Mouse (Mus musculus) adipocyte (in vitro differentiated cells): ENCODE measurements around the gene Tbpl1.

ENCODE experiments used
- DNase-seq: peaks from one replicate; pipeline ENCODE4 v3.0.0-alpha.2; 2016; ENCODE audit warnings: low spot score

Gene Tbpl1

DNA sequence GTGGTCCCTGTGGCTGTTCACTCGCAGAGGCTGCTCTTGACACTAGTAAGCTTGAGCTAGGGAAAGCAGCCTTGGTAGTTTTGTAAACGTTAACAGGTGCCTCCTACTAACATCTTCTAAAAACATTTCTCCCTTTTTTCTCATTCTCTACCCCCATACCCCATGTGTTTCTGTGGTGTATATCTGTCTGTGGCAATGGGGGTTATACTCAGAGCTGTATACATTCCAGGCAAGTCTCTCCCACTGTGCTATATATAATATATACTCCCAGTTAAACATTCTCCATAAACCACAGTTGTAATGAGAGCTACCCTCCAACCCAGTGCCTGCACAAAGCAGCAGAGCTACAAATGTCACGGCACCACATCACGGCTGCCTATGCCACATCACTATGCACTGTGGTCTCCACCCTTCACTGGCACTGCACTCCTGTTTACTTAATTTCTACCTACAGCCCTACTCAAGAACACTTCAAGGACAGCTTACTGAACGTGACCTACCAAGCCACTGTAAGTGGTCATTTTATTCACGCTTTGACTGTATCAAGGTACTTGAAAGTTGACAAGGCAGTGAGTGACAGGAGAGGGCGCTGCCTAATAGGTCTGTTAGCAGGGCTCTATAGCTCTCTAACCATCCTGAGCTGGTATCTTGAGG lies 23.4 kb downstream of the Tbpl1 start:
- no peak for DNase-seq

DNA sequence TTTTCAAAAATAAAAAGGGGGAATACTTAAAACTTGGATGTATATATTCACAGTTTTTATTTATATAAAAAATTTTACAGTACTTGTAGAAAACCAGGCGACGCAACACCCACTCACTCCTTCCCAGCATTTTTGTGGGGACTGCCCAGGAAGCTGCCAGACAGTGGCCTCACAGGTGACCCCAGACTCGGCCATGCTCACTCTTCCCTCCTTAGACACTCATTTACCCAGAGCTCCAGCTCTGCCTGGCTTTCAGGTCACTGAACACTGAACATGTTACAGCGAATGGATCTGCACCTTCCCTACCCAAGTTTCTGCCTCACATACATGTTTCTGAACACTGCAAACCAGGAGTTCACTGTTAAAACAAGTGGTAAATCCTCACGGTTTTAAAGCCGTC lies 27.9 kb downstream of the Tbpl1 start:
- no peak for DNase-seq

DNA sequence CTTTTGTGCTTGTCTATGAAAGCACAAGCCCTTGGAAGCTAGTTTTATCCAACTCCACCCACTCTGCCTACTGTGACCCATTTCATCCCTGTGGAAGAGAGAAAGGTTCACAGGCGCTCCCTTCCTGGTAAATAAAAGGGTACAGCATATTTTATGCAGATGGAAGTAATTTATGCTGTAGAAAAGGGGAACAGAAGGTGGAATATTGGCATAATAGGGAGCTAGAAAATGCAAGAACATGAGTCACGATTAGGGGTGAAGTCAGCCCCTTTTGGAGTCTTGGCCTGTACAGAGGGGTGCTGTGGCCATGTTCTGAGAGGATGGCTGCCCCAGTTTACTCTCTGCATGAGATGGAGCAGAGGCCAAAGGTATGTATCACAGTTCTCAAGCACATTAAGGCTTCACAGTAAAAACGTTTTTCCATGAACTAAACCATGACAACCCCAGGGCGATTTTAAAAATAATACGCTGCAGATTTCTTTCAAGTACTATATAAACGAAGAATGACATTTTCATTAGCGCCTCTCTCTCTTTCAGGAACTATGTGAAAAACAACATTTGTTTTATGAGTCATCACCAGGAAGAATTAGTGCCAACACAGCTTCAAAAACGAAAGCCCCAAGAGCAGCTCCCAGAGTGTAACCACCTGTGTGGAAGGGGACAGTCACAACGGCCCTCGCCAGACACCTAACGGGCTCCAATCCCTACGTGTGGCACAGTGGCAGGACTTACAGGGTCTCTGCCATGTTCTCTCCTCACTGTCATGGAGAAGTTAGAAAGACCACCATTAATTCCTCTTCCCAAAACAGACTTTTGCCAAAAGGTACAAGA lies 30.0 kb downstream of the Tbpl1 start:
- no peak for DNase-seq

DNA sequence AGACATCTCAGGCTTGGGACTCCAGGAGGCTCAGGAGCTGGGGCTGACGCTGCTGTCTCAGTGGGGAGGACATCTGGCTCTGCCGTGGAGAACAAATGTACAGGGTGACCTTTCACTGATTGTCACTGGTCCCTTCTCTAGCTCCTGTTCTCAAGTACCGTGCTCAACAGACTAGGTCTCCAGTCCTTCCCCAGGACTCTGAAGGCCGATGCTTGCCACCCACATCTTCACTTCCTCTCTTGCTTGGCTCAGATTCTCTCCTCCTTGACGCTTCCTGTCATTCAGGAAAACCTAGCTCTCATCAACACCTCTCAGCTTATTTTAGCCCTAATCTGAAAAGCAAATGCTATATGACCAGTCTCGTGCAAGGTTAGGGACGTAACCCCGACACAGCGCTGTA lies 31.0 kb downstream of the Tbpl1 start:
- DNase-seq: no peak

DNA sequence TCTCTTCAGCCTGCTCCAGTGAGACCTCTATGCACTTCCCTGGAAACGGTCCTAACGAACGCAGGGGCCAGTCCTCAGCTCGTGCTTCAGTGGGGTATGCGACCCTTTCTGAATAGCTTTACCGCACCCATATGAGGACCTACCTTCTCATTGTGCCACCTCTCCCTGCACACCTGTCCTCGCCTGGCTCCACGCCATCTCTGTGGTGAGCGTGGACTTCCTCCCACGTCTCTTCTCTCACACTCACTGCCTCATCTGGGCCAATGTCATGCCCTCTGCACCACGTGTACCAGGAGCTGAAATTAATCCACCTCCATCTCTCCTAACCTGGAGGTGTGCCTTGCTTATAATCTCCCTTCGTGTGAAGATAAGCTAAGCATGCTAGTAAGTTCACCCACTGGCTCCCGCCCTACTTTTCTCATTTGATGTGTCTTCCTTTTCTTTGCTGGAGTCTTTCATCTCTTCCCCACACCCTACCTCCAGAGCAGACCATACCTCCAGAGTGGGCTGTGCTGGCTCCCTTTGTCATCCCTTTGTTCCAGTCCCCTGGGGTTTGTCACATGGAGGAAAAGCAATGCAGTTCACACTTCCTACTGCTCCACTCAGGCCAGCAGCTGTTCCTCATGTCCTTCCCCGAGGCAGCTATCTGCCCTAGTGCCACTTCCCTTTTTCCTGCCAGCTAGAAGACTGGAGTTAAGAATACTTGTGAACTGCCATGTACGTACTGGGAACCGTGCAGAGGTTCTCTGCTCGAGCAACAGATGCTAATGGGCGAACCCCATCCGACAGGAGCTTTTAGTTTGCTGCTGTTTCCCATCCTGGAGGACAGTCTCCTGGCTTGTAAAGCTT lies 32.0 kb downstream of the Tbpl1 start:
- DNase-seq: no peak

DNA sequence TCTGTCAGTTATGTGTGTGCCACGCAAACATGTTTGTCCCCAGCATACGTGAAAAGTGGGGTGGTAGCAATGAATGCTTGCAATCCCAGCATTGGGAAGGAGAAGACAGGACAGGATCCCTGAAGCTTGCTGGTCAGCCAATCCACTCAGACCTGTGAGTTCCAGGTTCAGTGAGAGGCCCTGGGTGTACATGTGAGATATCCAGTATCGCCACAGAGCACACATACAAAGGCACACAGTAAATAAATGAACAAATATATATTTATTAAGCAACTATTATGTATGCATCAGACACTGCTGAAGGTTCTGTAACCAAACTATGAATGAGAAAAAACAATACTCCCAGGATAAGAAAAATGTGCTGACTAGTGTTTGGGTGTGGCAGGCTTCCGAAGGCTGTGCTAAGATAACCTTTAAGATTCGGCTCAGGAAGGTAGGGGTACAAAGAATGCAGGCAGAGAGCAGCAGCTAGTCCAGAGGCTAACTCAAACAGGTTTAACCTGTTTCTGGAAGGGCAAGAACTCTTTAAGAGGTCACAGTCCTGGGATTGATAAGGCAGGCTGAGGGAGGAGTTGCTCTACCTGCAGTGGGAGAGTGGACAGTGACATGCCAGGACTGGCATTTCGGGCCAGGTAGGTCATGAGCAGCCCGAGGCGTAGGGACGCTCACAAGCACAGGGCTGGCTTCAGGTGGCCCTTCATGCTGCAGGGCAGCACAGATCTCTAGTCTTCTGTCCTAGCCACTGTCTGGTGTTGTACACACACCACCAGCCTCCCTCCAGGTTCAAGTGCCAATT lies 33.4 kb downstream of the Tbpl1 start:
- DNase-seq: no peak

DNA sequence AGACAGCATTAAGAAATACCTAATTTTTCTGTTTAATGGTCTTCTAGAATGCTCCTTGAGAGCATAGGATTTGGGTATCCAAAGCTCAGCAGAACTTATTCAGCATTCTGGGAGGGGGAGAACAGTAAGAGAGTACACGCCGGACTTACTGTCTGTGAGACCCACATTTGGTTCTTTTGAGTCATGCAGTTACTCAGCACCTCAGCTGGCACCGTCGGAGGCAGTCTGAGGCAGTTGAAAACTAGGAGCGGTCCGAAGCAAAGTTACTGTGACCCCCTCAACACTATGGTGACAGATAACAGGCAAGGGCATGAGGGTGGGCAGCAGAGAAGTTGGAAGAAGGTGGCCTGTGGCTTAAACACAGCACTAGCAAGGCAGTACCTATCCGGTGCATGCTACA lies 34.9 kb downstream of the Tbpl1 start:
- DNase-seq: no peak

DNA sequence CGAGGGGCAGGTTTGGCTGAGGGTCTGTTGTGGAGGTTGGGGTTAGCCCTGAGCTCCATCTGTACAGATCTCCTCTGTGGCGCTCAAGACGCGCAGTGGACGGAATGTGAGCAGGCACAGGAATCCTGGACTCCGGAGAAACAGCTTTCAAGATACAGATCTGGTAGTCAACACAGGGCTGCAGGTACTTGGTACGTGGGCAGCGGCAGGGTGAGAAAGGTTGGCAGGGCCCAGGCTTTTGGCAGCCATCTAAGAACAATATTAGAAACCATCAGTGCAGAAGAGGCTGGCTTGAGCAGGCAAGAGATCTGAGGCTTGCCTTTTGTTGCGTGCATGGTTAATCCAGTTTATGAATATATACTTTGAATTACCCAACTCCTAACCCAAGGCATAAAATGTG lies 35.5 kb downstream of the Tbpl1 start:
- DNase-seq: no peak

DNA sequence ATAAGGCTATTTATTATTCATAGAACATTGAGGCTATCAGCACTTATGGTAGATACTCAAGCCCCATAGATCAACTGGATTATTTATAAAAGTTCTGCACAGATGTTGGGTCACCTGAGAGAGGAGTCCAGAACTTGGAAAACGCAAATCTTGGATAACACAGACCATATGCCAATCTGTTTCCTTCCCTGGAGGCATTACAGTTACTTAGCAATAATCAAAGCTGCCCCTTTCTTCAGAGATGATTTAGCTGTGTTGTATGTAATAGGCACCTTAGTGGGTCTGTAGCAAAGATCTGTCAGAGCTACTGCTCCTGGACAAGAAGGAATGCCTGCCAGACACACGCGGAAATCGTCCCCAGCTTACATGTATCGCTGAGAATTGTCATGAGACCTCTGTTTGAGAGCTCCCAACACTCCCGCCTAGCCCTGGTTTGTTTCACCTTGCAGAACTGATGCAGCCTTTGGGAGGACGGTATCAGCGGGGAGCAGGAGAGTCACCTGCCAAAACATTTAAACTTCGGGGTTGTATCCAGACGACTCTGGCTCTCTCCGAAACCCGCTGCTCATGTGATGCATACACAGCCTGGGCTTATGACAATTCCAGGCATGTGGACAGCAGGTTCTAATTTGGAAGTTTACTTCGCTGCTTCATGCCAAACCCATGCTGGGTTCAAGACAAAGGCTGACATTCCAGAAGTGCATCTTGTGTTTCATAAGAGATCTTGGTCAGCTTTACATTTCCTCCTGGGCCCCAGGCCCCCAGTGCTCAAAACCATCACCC lies 55.7 kb downstream of the Tbpl1 start:
- no peak for DNase-seq

DNA sequence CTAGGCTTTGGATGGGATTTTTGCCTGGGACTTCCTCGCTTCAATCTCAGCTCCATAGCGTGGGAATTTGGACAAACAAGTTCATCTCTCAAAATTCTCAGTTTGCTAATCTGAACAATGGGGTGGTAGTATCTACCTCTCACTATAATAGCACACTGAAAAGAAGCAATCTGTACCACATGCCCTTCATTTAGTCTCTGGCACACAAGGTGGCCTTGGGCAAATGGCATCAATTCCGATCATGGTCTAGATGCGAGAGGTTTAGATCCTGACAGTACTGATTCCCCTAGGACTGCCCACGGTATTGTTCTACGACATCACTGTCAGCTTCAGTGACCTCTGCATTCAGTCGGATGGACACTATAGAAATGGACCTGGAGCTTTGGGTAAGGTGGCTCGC lies 57.6 kb downstream of the Tbpl1 start:
- DNase-seq: no peak

DNA sequence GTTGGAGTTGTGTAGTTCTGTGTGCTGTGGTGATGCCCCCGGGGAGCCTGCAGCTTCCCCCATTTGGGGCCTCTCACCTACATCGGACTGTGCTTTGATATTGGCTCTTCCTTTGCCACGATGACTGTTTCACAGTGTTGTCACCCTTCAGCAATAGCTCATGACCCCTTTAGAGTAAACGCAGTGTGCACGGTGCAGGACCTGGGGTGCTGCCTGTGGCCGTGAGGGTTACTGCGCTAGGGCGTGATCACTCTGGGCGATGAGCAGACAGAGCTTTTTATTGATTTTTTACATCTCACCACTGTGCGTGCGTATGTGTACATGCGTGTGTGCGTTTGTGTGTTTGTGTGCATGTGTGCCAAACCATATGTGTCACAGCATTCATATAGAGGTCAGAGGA lies 63.2 kb downstream of the Tbpl1 start:
- no peak for DNase-seq

DNA sequence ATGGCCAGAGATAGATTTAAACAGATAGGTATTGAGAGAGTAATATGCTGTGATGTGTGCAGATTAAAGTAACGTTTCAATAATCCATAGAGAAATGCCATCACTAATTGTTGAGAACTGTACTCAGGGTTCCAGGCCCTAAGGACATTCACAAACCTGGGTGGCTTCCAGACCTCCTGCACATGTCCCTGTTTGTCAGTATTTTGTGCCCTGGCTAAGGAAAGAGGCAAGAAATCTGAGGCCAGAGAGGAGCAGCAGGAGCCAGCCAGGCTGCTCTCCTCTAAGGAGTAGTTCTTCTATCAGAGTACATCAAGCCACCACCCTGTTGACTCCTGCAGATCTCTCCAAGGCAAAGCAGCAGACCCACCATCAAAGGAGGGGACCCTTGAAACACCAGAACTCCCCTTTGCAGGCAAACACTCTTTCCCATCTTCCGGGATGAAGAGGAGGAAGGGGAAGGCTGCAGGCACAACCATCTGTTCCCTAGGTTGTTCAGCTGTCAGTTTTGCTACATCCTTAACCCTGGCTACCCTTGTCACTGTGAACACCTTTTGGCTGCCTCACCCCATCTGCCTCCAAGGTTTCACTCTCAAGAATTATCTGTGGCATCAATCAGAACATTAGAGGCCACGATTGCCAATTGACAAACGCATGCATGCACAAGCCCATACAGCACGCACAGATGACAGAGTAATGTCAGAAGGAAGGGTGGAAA lies 71.3 kb downstream of the Tbpl1 start:
- no peak for DNase-seq

DNA sequence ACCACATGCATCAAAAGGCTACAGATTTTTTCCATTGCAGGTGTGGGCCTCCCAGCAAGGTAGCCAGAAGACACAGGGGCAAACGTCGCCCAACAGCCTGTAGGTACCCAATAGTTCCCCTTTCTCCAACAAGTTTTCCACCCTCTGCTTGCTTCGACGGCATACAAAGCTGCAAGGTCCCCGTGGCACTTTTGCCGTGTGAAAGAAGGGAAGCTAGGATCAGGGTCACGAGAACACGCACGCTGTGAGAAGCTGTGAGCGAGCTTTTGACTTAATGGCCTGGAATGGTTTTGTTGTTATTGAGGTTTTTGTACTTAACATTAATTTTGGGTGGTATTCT lies 72.4 kb downstream of the Tbpl1 start:
- DNase-seq: no peak

DNA sequence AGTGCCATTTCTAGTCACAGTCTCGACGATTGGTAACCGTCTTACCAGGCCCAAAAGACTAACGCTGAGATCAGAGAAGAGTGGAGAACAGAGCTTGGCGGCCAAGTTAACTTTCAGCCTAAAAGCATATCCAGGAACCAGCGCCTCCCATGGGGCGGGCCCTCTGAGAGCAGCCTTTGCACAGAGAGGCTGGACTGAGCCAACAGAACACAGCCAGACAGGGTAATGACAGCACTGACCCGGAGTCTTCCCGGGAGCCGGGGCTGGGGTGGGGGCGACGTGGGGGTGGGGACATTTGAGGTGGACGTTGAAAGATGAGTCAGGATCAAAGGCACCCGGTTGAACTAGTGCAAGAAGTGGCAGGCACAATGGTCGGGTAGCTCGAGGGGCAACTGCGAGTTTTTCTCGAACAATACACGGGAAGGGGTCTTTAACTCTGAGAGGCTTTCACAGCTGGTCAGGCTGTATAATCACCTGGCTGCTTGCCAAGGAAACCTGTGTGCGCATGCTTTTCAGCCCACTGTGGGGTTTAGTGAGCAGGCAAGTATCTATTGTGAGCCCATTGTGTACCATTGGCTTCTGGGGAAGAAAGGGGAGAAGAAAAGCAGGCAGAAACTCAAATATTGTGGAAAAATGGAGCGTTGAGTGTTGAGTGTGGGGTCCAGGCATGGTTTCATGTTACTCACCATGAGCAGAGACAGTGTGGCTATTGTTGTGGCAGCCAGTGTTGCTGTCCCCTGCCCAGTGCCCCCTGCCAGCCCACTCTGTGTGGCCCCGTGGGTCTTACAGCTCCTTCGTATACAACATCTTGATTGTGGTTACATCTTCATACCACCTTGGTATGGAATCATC lies 73.0 kb downstream of the Tbpl1 start:
- no peak for DNase-seq
